Mouse (Mus musculus): ENCODE measurements around the gene Vps8.

DNA sequence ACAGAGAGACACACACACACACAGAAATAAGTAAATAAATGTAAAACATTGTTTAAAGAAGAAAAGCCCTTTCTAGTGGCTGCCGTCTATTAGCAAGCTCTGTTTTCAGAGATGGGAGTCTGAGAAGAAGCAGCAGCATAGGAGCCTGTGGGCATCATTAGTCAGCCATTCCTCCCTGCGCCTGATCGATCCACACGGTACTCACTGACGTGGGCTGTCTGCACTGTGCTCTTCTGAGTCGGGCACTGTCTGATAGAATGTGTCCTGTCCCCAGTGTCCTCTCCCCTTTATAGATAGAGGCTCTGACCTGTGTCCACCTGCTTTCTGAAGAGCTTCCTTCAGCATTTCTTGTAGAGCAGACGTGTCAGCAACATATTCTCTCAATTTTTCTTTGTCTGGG, 127.5 kb downstream of the Vps8 start:
- TF ChIP-seq USF1 (IDR thresholded peaks at IDR 0.05; ENCODE audit: low read depth, low read length) (no peak), CTCF (conservative IDR thresholded peaks at IDR 0.05 in 1 of 2, IDR thresholded peaks at IDR 0.05 in 1 of 2; ENCODE audit: low read depth in 2 of 2, low read length in 2 of 2) (no peak), EP300 (IDR thresholded peaks at IDR 0.05; ENCODE audit: low read length) (no peak), POLR2A (IDR thresholded peaks at IDR 0.05; ENCODE audit: low read depth, low read length) (no peak), MAX (IDR thresholded peaks at IDR 0.05; ENCODE audit: low read length) (no peak), ETS1 (conservative IDR thresholded peaks at IDR 0.05; ENCODE audit: low read depth, low read length) (no peak), HCFC1 (IDR thresholded peaks at IDR 0.05; ENCODE audit: low read depth, low read length) (no peak), POLR2AphosphoS2 (IDR thresholded peaks at IDR 0.05; ENCODE audit: low read depth, low read length) (no peak), TBP (conservative IDR thresholded peaks at IDR 0.05; ENCODE audit: low read depth, low read length) (no peak), ZNF384 (IDR thresholded peaks at IDR 0.05; ENCODE audit: low read depth, low read length) (no peak), ZC3H11A (IDR thresholded peaks at IDR 0.05; ENCODE audit: low read depth, low read length) (no peak)

Measured in CH12.LX (cell line).